Mouse (Mus musculus): ENCODE measurements at regions not wholly inside any gene's neighbourhood (a gene's known extent, or its start where the extent isn't known, plus 50 kb on each side); places are given as distances from the start of the nearest gene placed in this dataset.

- no peaks in the 10 kb centered on the region for H3K27me3 ChIP-seq (replicated peaks; ENCODE audit: control insufficient read depth, insufficient read depth, low read length)
- H3K27ac ChIP-seq (ENCODE audit: low read depth, low read length) = no peak overlapping the region
- 81% methylated on average over 3 of the region's 3 CpGs for WGBS
- no peaks in the 10 kb centered on the region; the same call in none of the 2 replicates for H3K4me1 ChIP-seq (ENCODE audit: control insufficient read depth, insufficient read depth, low read depth, low read length)
- no peaks in the 10 kb centered on the region for H3K9me3 ChIP-seq (ENCODE audit: control insufficient read depth, low read length)
- H3K9ac ChIP-seq (ENCODE audit: low read depth, low read length) = no peak overlapping the region
- ATAC-seq = no peak
- H3K36me3 ChIP-seq (ENCODE audit: control insufficient read depth, insufficient read depth, low read length) = no peaks in the 10 kb centered on the region
- H3K4me3 ChIP-seq (ENCODE audit: low read length) = no peak overlapping the region
- no peak overlapping the region for H3K4me2 ChIP-seq (ENCODE audit: low read length)
Observed at GRCm38 (mm10) chr10:17475976-17476375, 247.0 kb upstream of the Cited2 start.

- Histone ChIP-seq H3K4me1 (ENCODE audit: control insufficient read depth, insufficient read depth, low read depth, low read length) (no peaks in the 10 kb centered on the region; the same call in none of the 2 replicates), H3K36me3 (ENCODE audit: control insufficient read depth, insufficient read depth, low read length) (no peaks in the 10 kb centered on the region), H3K9me3 (ENCODE audit: control insufficient read depth, low read length) (no peaks in the 10 kb centered on the region), H3K4me3 (ENCODE audit: low read length) (no peak overlapping the region), H3K4me2 (ENCODE audit: low read length) (no peak overlapping the region), H3K27ac (ENCODE audit: low read depth, low read length) (no peak overlapping the region), H3K27me3 (replicated peaks; ENCODE audit: control insufficient read depth, insufficient read depth, low read length) (no peaks in the 10 kb centered on the region), H3K9ac (ENCODE audit: low read depth, low read length) (no peak overlapping the region)
- no peak for ATAC-seq
- WGBS = 91% methylated on average over 6 of the region's 6 CpGs
Observed at GRCm38 (mm10) chr10:17476720-17477119, 246.3 kb upstream of the Cited2 start.

- Histone ChIP-seq H3K4me1 (ENCODE audit: control insufficient read depth, insufficient read depth, low read depth, low read length) (no peaks in the 10 kb centered on the region; the same call in none of the 2 replicates), H3K36me3 (ENCODE audit: control insufficient read depth, insufficient read depth, low read length) (no peaks in the 10 kb centered on the region), H3K4me3 (ENCODE audit: low read length) (no peak overlapping the region), H3K4me2 (ENCODE audit: low read length) (peak overlapping the region; percentile 20; the same call in 1 of the 2 replicates), H3K27ac (ENCODE audit: low read depth, low read length) (no peak overlapping the region), H3K9me3 (ENCODE audit: control insufficient read depth, low read length) (no peaks in the 10 kb centered on the region), H3K27me3 (replicated peaks; ENCODE audit: control insufficient read depth, insufficient read depth, low read length) (no peaks in the 10 kb centered on the region), H3K9ac (ENCODE audit: low read depth, low read length) (no peak overlapping the region)
- WGBS = 21% methylated on average over 8 of the region's 8 CpGs
- ATAC-seq = peak; percentile 86
Observed at GRCm38 (mm10) chr10:17478761-17479632, 244.0 kb upstream of the Cited2 start.

- H3K4me2 ChIP-seq (ENCODE audit: low read length) = no peak overlapping the region
- no peak overlapping the region for H3K4me3 ChIP-seq (ENCODE audit: low read length)
- no peak overlapping the region for H3K9ac ChIP-seq (ENCODE audit: low read depth, low read length)
- WGBS = 76% methylated on average over 4 of the region's 4 CpGs
- no peaks in the 10 kb centered on the region for H3K9me3 ChIP-seq (ENCODE audit: control insufficient read depth, low read length)
- no peaks in the 10 kb centered on the region for H3K36me3 ChIP-seq (ENCODE audit: control insufficient read depth, insufficient read depth, low read length)
- H3K4me1 ChIP-seq (ENCODE audit: control insufficient read depth, insufficient read depth, low read depth, low read length) = no peaks in the 10 kb centered on the region; the same call in none of the 2 replicates
- ATAC-seq = no peak
- no peak overlapping the region for H3K27ac ChIP-seq (ENCODE audit: low read depth, low read length)
- no peaks in the 10 kb centered on the region for H3K27me3 ChIP-seq (replicated peaks; ENCODE audit: control insufficient read depth, insufficient read depth, low read length)
Observed at GRCm38 (mm10) chr10:17482751-17483150, 240.3 kb upstream of the Cited2 start.

GRCm38 (mm10) chr10:17485049-17485449, 238.0 kb upstream of the Cited2 start:
- no peaks in the 10 kb centered on the region for H3K9me3 ChIP-seq (ENCODE audit: control insufficient read depth, low read length)
- no peaks in the 10 kb centered on the region for H3K4me1 ChIP-seq (ENCODE audit: control insufficient read depth, insufficient read depth, low read depth, low read length)
- no peak overlapping the region for H3K27ac ChIP-seq (ENCODE audit: low read depth, low read length)
- ATAC-seq = no peak
- no peaks in the 10 kb centered on the region for H3K27me3 ChIP-seq (replicated peaks; ENCODE audit: control insufficient read depth, insufficient read depth, low read length)
- H3K4me3 ChIP-seq (ENCODE audit: low read length) = no peak overlapping the region
- no peaks in the 10 kb centered on the region for H3K36me3 ChIP-seq (ENCODE audit: control insufficient read depth, insufficient read depth, low read length)
- 88% methylated on average over 5 of the region's 5 CpGs for WGBS
- no peak overlapping the region for H3K9ac ChIP-seq (ENCODE audit: low read depth, low read length)
- H3K4me2 ChIP-seq (ENCODE audit: low read length) = no peak overlapping the region

- H3K27me3 ChIP-seq (replicated peaks; ENCODE audit: control insufficient read depth, insufficient read depth, low read length) = no peaks in the 10 kb centered on the region
- H3K27ac ChIP-seq (ENCODE audit: low read depth, low read length) = no peak overlapping the region
- no peak overlapping the region for H3K9ac ChIP-seq (ENCODE audit: low read depth, low read length)
- H3K36me3 ChIP-seq (ENCODE audit: control insufficient read depth, insufficient read depth, low read length) = no peaks in the 10 kb centered on the region
- no peak overlapping the region for H3K4me3 ChIP-seq (ENCODE audit: low read length)
- H3K4me2 ChIP-seq (ENCODE audit: low read length) = no peak overlapping the region
- WGBS = 89% methylated on average over 2 of the region's 2 CpGs
- ATAC-seq = no peak
- H3K9me3 ChIP-seq (ENCODE audit: control insufficient read depth, low read length) = no peaks in the 10 kb centered on the region
- no peaks in the 10 kb centered on the region for H3K4me1 ChIP-seq (ENCODE audit: control insufficient read depth, insufficient read depth, low read depth, low read length)
Observed at GRCm38 (mm10) chr10:17485515-17485914, 237.5 kb upstream of the Cited2 start.

GRCm38 (mm10) chr10:17486011-17486410, 237.0 kb upstream of the Cited2 start:
- no peaks in the 10 kb centered on the region for H3K36me3 ChIP-seq (ENCODE audit: control insufficient read depth, insufficient read depth, low read length)
- WGBS = 91% methylated on average over 3 of the region's 3 CpGs
- H3K27ac ChIP-seq (ENCODE audit: low read depth, low read length) = no peak overlapping the region
- ATAC-seq = no peak
- H3K4me2 ChIP-seq (ENCODE audit: low read length) = no peak overlapping the region
- no peaks in the 10 kb centered on the region for H3K4me1 ChIP-seq (ENCODE audit: control insufficient read depth, insufficient read depth, low read depth, low read length)
- H3K4me3 ChIP-seq (ENCODE audit: low read length) = no peak overlapping the region
- no peaks in the 10 kb centered on the region for H3K27me3 ChIP-seq (replicated peaks; ENCODE audit: control insufficient read depth, insufficient read depth, low read length)
- no peaks in the 10 kb centered on the region for H3K9me3 ChIP-seq (ENCODE audit: control insufficient read depth, low read length)
- no peak overlapping the region for H3K9ac ChIP-seq (ENCODE audit: low read depth, low read length)

- H3K27me3 ChIP-seq (replicated peaks; ENCODE audit: control insufficient read depth, insufficient read depth, low read length) = no peaks in the 10 kb centered on the region
- 59% methylated on average over 5 of the region's 5 CpGs for WGBS
- H3K4me2 ChIP-seq (ENCODE audit: low read length) = no peak overlapping the region
- H3K36me3 ChIP-seq (ENCODE audit: control insufficient read depth, insufficient read depth, low read length) = no peaks in the 10 kb centered on the region
- no peak overlapping the region for H3K27ac ChIP-seq (ENCODE audit: low read depth, low read length)
- no peak overlapping the region for H3K4me3 ChIP-seq (ENCODE audit: low read length)
- H3K4me1 ChIP-seq (ENCODE audit: control insufficient read depth, insufficient read depth, low read depth, low read length) = no peaks in the 10 kb centered on the region
- ATAC-seq = no peak
- no peaks in the 10 kb centered on the region for H3K9me3 ChIP-seq (ENCODE audit: control insufficient read depth, low read length)
- no peak overlapping the region for H3K9ac ChIP-seq (ENCODE audit: low read depth, low read length)
Observed at GRCm38 (mm10) chr10:17487460-17487859, 235.6 kb upstream of the Cited2 start.

GRCm38 (mm10) chr10:17491611-17492305, 231.3 kb upstream of the Cited2 start:
- no peaks in the 10 kb centered on the region for H3K9me3 ChIP-seq (ENCODE audit: control insufficient read depth, low read length)
- no peak overlapping the region for H3K9ac ChIP-seq (ENCODE audit: low read depth, low read length)
- no peak overlapping the region for H3K4me3 ChIP-seq (ENCODE audit: low read length)
- no peak overlapping the region for H3K4me2 ChIP-seq (ENCODE audit: low read length)
- 89% methylated on average over 5 of the region's 5 CpGs for WGBS
- no peak for ATAC-seq
- H3K36me3 ChIP-seq (ENCODE audit: control insufficient read depth, insufficient read depth, low read length) = no peaks in the 10 kb centered on the region
- H3K27ac ChIP-seq (ENCODE audit: low read depth, low read length) = no peak overlapping the region
- no peaks in the 10 kb centered on the region for H3K4me1 ChIP-seq (ENCODE audit: control insufficient read depth, insufficient read depth, low read depth, low read length)
- H3K27me3 ChIP-seq (replicated peaks; ENCODE audit: control insufficient read depth, insufficient read depth, low read length) = no peaks in the 10 kb centered on the region

Data from hindbrain, embryonic 16.5 days (tissue).